9 mouse cellular contexts compared by ENCODE assay signal in genomic region chr1:36559256-36559655, GRCm38 (mm10). TPM values are rescaled to one million over a fixed set of nuclear protein-coding genes. Genes with fewer than 3 reads are reported as not detected.
DNase-seq lines count a peak whose midpoint lies in the region; ATAC-seq and TF ChIP-seq lines count a peak whose summit lies in the region.
"Had no signal": no experiment of that assay in that cellular context is flagged by ENCODE, and none has a peak within 500 bp of the region (broad histone marks: within the 10 kb centered on the region; RNA-seq: fewer than 3 reads in every experiment).

No protein-coding gene starts in this region.

- TF ChIP-seq CTCF in stomach, postnatal 0 days (IDR thresholded peaks at IDR 0.05; ENCODE audit: low read depth), result no peak

- H3K27me3 ChIP-seq in lung, embryonic 16.5 days (ENCODE audit: control insufficient read depth, insufficient read depth, low read depth, low read length), result no peaks in the 10 kb centered on the region
- H3K27me3 ChIP-seq in limb, embryonic 14.5 days (ENCODE audit: control insufficient read depth, insufficient read depth, low read length), result no peaks in the 10 kb centered on the region
- no peaks in the 10 kb centered on the region for H3K27me3 ChIP-seq in stomach, postnatal 0 days (ENCODE audit: control insufficient read depth, insufficient read depth, low read length)

- no peaks in the 10 kb centered on the region for H3K9me3 ChIP-seq in lung, embryonic 16.5 days (ENCODE audit: control insufficient read depth, low read length)
- H3K9me3 ChIP-seq in limb, embryonic 14.5 days (ENCODE audit: control insufficient read depth, low read length), result no peaks in the 10 kb centered on the region
- H3K9me3 ChIP-seq in stomach, postnatal 0 days (ENCODE audit: control insufficient read depth, low read length), result no peaks in the 10 kb centered on the region

- peak overlapping the region; percentile 93 for H3K4me2 ChIP-seq in lung, embryonic 16.5 days (ENCODE audit: low read depth, low read length)
- peak overlapping the region; percentile 96 for H3K4me2 ChIP-seq in limb, embryonic 14.5 days (replicated peaks; ENCODE audit: low read depth, low read length, severe bottlenecking)
- H3K4me2 ChIP-seq in stomach, postnatal 0 days (replicated peaks; ENCODE audit: low read depth), result peak overlapping the region; percentile 83

- TF ChIP-seq POLR2A in limb, embryonic 14.5 days (IDR thresholded peaks at IDR 0.05; ENCODE audit: borderline replicate concordance, extremely low read depth, insufficient read depth, insufficient read length), result no peak

- peak; percentile 48 for DNase-seq in adrenal gland, postnatal 14 days
- DNase-seq in adrenal gland, postnatal 36 days, result no peak
- no peak for DNase-seq in lung, postnatal 14 days
- DNase-seq in limb, embryonic 14.5 days (ENCODE audit: low spot score), result no peak
- no peak for DNase-seq in stomach, postnatal 0 days (ENCODE audit: low spot score)
- DNase-seq in right cerebral cortex, adult 2 months (ENCODE audit: low spot score in 2 of 2), result no peak
- DNase-seq: right cerebral cortex, postnatal 25 days had no signal

- peak overlapping the region; percentile 100 for H3K27ac ChIP-seq in lung, embryonic 16.5 days (ENCODE audit: low read length)
- H3K27ac ChIP-seq in limb, embryonic 14.5 days (replicated peaks; ENCODE audit: low read depth, low read length), result no peak overlapping the region
- H3K27ac ChIP-seq in stomach, postnatal 0 days (replicated peaks), result no peak overlapping the region

- ATAC-seq in lung, embryonic 16.5 days (ENCODE audit: low read depth), result no peak
- no peak for ATAC-seq in limb, embryonic 14.5 days (ENCODE audit: low FRiP score, low read depth)
- ATAC-seq in stomach, postnatal 0 days (ENCODE audit: low FRiP score, low TSS enrichment), result no peak
- ATAC-seq in activated CD4-positive, CD25-positive, alpha-beta regulatory T cell, adult 4 months, result no peak

- peaks cover 2% of the 10 kb centered on the region for H3K36me3 ChIP-seq in lung, embryonic 16.5 days (ENCODE audit: control insufficient read depth, insufficient read depth, low read length)
- H3K36me3 ChIP-seq in limb, embryonic 14.5 days (ENCODE audit: control insufficient read depth, insufficient read depth, low read length), result peaks cover 12% of the 10 kb centered on the region
- H3K36me3 ChIP-seq in stomach, postnatal 0 days (ENCODE audit: control insufficient read depth, insufficient read depth, low read length), result 0 out of 2 replicates have a peak, but pooled peaks cover 3% of the 10 kb centered on the region

- no peak overlapping the region; the same call in 1 of the 2 replicates for H3K4me3 ChIP-seq in lung, embryonic 16.5 days (ENCODE audit: low read length)
- peak overlapping the region; percentile 96 for H3K4me3 ChIP-seq in limb, embryonic 14.5 days (replicated peaks; ENCODE audit: low read length)
- H3K4me3 ChIP-seq in stomach, postnatal 0 days (ENCODE audit: low read depth, low read length), result peak overlapping the region; percentile 87

- no peak for TF ChIP-seq EP300 in stomach, postnatal 0 days (optimal IDR thresholded peaks at IDR 0.05)

- peaks cover 28% of the 10 kb centered on the region for H3K4me1 ChIP-seq in lung, embryonic 16.5 days (replicated peaks; ENCODE audit: control insufficient read depth, insufficient read depth, low read length)
- H3K4me1 ChIP-seq in limb, embryonic 14.5 days (ENCODE audit: control insufficient read depth, insufficient read depth, low read length), result peaks cover 29% of the 10 kb centered on the region
- peaks cover 8% of the 10 kb centered on the region for H3K4me1 ChIP-seq in stomach, postnatal 0 days (replicated peaks; ENCODE audit: control insufficient read depth, insufficient read depth)

- WGBS in lung, embryonic 16.5 days, result 20% methylated on average over 4 of the region's 4 CpGs
- WGBS in limb, embryonic 14.5 days, result 15% methylated on average over 4 of the region's 4 CpGs
- WGBS in stomach, postnatal 0 days, result 37% methylated on average over 4 of the region's 4 CpGs

- peak overlapping the region; percentile 93; the same call in 1 of the 2 replicates for H3K9ac ChIP-seq in lung, embryonic 16.5 days (ENCODE audit: low read length)
- no peak overlapping the region for H3K9ac ChIP-seq in limb, embryonic 14.5 days (ENCODE audit: low read depth, low read length, severe bottlenecking)
- peak overlapping the region; percentile 97; the same call in 1 of the 2 replicates for H3K9ac ChIP-seq in stomach, postnatal 0 days (ENCODE audit: low read length)

RNA-seq across cellular contexts. Expression of gene Sema4c, which starts 1.1 kb away (rescaled TPM):
- total RNA-seq in adrenal gland, postnatal 14 days (2021), result 20.7 and 27.9 TPM in 2 replicates
- 10 to 100 TPM; 18.6 to 19.5 TPM for total RNA-seq in adrenal gland, postnatal 36 days (2021)
- polyA plus RNA-seq in lung, embryonic 16.5 days (2015; fragmentation: Nextera tagmentation; extraction: Ambion mirVana), result 14.4 and 14.8 TPM in 2 replicates
- polyA plus RNA-seq in limb, embryonic 14.5 days (2012; rRNA removed), result 45.9 and 48.5 TPM in 2 replicates
- 2.0 and 4.0 TPM in 2 replicates for polyA plus RNA-seq in limb, embryonic 14.5 days (2014; fragmentation: Nextera tagmentation; extraction: Ambion mirVana)
- polyA plus RNA-seq in stomach, postnatal 0 days (2015; fragmentation: Nextera tagmentation; extraction: Ambion mirVana), result 5.0 and 5.1 TPM in 2 replicates
- under 1 TPM in 1 of 2 experiments, not detected in 1; 0.13 TPM for polyA plus RNA-seq in activated CD4-positive, CD25-positive, alpha-beta regulatory T cell, adult 4 months (2017; shearing (Covaris generic))

RNA-seq across cellular contexts. Expression of gene Ankrd39, which starts 12.0 kb away (rescaled TPM):
- 11.7 and 15.3 TPM in 2 replicates for total RNA-seq in adrenal gland, postnatal 14 days (2021)
- total RNA-seq in adrenal gland, postnatal 36 days (2021), result 10 to 100 TPM; 11.3 to 12.6 TPM
- 23.3 and 26.2 TPM in 2 replicates for polyA plus RNA-seq in lung, embryonic 16.5 days (2015; fragmentation: Nextera tagmentation; extraction: Ambion mirVana)
- polyA plus RNA-seq in limb, embryonic 14.5 days (2012; rRNA removed), result 22.4 and 26.2 TPM in 2 replicates
- polyA plus RNA-seq in limb, embryonic 14.5 days (2014; fragmentation: Nextera tagmentation; extraction: Ambion mirVana), result 22.5 and 22.9 TPM in 2 replicates
- 19.5 and 20.1 TPM in 2 replicates for polyA plus RNA-seq in stomach, postnatal 0 days (2015; fragmentation: Nextera tagmentation; extraction: Ambion mirVana)
- polyA plus RNA-seq in activated CD4-positive, CD25-positive, alpha-beta regulatory T cell, adult 4 months (2017; shearing (Covaris generic)), result 10 to 100 TPM; 21.5 to 21.6 TPM

RNA-seq across cellular contexts. Expression of gene Gm42417, which starts 20.0 kb away (rescaled TPM):
- 2.1 TPM in 1 of 2 replicates, not detected in the other for total RNA-seq in adrenal gland, postnatal 14 days (2021)
- under 1 TPM in 1 of 2 experiments, not detected in 1; 0.49 TPM for total RNA-seq in adrenal gland, postnatal 36 days (2021)
- 0.29 TPM in 1 of 2 replicates, not detected in the other for polyA plus RNA-seq in lung, embryonic 16.5 days (2015; fragmentation: Nextera tagmentation; extraction: Ambion mirVana)
- polyA plus RNA-seq in limb, embryonic 14.5 days (2012; rRNA removed), result 0.47 TPM in 1 of 2 replicates, not detected in the other
- not detected in 2 replicates for polyA plus RNA-seq in limb, embryonic 14.5 days (2014; fragmentation: Nextera tagmentation; extraction: Ambion mirVana)
- 0.28 and 0.33 TPM in 2 replicates for polyA plus RNA-seq in stomach, postnatal 0 days (2015; fragmentation: Nextera tagmentation; extraction: Ambion mirVana)
- under 1 TPM in 1 of 2 experiments, not detected in 1; 0.73 TPM for polyA plus RNA-seq in activated CD4-positive, CD25-positive, alpha-beta regulatory T cell, adult 4 months (2017; shearing (Covaris generic))

RNA-seq across cellular contexts. Expression of gene Ankrd23, which starts 22.6 kb away (rescaled TPM):
- 8.9 and 9.7 TPM in 2 replicates for total RNA-seq in adrenal gland, postnatal 14 days (2021)
- 1 to 10 TPM; 6.4 to 8.1 TPM for total RNA-seq in adrenal gland, postnatal 36 days (2021)
- 17.9 and 20.0 TPM in 2 replicates for polyA plus RNA-seq in lung, embryonic 16.5 days (2015; fragmentation: Nextera tagmentation; extraction: Ambion mirVana)
- 27.4 and 32.8 TPM in 2 replicates for polyA plus RNA-seq in limb, embryonic 14.5 days (2012; rRNA removed)
- polyA plus RNA-seq in limb, embryonic 14.5 days (2014; fragmentation: Nextera tagmentation; extraction: Ambion mirVana), result 9.9 and 11.6 TPM in 2 replicates
- 6.1 and 8.5 TPM in 2 replicates for polyA plus RNA-seq in stomach, postnatal 0 days (2015; fragmentation: Nextera tagmentation; extraction: Ambion mirVana)
- polyA plus RNA-seq in activated CD4-positive, CD25-positive, alpha-beta regulatory T cell, adult 4 months (2017; shearing (Covaris generic)), result 10 to 100 TPM; 28.7 to 52.4 TPM

RNA-seq across cellular contexts. Expression of gene Cnnm3, which starts 47.6 kb away (rescaled TPM):
- 26.3 and 27.5 TPM in 2 replicates for total RNA-seq in adrenal gland, postnatal 14 days (2021)
- 10 to 100 TPM; 21.5 to 34.2 TPM for total RNA-seq in adrenal gland, postnatal 36 days (2021)
- polyA plus RNA-seq in lung, embryonic 16.5 days (2015; fragmentation: Nextera tagmentation; extraction: Ambion mirVana), result 3.5 and 4.4 TPM in 2 replicates
- polyA plus RNA-seq in limb, embryonic 14.5 days (2012; rRNA removed), result 22.5 and 25.9 TPM in 2 replicates
- polyA plus RNA-seq in limb, embryonic 14.5 days (2014; fragmentation: Nextera tagmentation; extraction: Ambion mirVana), result 6.4 and 6.8 TPM in 2 replicates
- polyA plus RNA-seq in stomach, postnatal 0 days (2015; fragmentation: Nextera tagmentation; extraction: Ambion mirVana), result 1.6 and 2.0 TPM in 2 replicates
- 1 to 10 TPM; 4.0 to 5.5 TPM for polyA plus RNA-seq in activated CD4-positive, CD25-positive, alpha-beta regulatory T cell, adult 4 months (2017; shearing (Covaris generic))
